25 mouse cellular contexts compared by ENCODE assay signal in the genomic region with DNA sequence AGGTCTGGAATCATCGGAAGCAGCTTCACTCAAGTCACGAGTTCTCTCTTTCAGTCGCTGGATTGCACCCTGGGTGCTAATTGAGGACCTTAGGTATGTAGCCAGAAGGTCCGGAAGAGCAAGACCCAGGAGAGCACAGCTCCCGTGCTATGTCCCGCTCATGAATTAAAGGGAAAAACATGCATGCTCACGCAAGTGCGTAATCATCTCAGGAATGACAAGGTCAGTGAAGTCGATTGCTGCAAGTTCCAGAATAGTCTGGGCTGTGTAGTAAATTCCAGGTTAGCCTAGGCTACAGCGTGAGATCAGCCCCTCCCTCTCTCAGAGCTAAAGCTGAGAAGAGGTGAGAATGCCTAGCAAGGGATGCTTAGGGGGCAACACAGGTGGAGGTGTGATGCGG.
"Had no signal": no experiment of that assay in that cellular context is flagged by ENCODE, and none has a peak within 500 bp of the region (broad histone marks: within the 10 kb centered on the region; RNA-seq: fewer than 3 reads in every experiment).

No protein-coding gene starts in this region.

- H3K4me3 ChIP-seq: gastrocnemius, adult 2 months; heart, embryonic 10.5 days; heart, embryonic 12.5 days; hindbrain, embryonic 10.5 days; hindbrain, embryonic 12.5 days; intestine, embryonic 15.5 days; kidney, embryonic 15.5 days; layer of hippocampus, adult 2 months; left cerebral cortex, adult 2 months; limb, embryonic 10.5 days; limb, embryonic 12.5 days; liver, embryonic 13.5 days; liver, embryonic 15.5 days had no signal

- H3K9ac ChIP-seq: heart, embryonic 12.5 days; hindbrain, embryonic 12.5 days; hindbrain, embryonic 14.5 days; intestine, embryonic 15.5 days; kidney, embryonic 15.5 days; limb, embryonic 12.5 days; liver, embryonic 13.5 days; liver, embryonic 15.5 days; liver, postnatal 0 days had no signal

- H3K36me3 ChIP-seq: heart, embryonic 10.5 days; heart, embryonic 12.5 days; hindbrain, embryonic 10.5 days; hindbrain, embryonic 12.5 days; intestine, embryonic 15.5 days; kidney, embryonic 15.5 days; limb, embryonic 10.5 days; limb, embryonic 12.5 days; liver, embryonic 13.5 days; liver, embryonic 15.5 days had no signal

- DNase-seq: gastrocnemius, adult 2 months; gastrocnemius, postnatal 10 days; gastrocnemius, postnatal 25 days; heart, adult 18-20 months; heart, postnatal 4 days; liver; liver, embryonic 13.5 days; liver, postnatal 0 days had no signal

- ATAC-seq: hindbrain, embryonic 16.5 days; inflammation-experienced regulatory T-cells, adult 6 months; intestine, embryonic 15.5 days; intestine, postnatal 0 days; liver, postnatal 0 days had no signal

- H3K27ac ChIP-seq: gastrocnemius, adult 2 months; heart, embryonic 10.5 days; hindbrain, embryonic 10.5 days; hindbrain, embryonic 12.5 days; hindbrain, embryonic 14.5 days; intestine, embryonic 15.5 days; kidney, embryonic 15.5 days; kidney, postnatal 0 days; layer of hippocampus, adult 2 months; left cerebral cortex, adult 2 months; limb, embryonic 10.5 days; limb, embryonic 12.5 days; liver, embryonic 13.5 days; liver, embryonic 15.5 days had no signal

- H3K27me3 ChIP-seq: intestine, embryonic 15.5 days; liver, embryonic 13.5 days had no signal

- H3K9me3 ChIP-seq: heart, embryonic 10.5 days; heart, embryonic 12.5 days; hindbrain, embryonic 10.5 days; hindbrain, embryonic 12.5 days; intestine, embryonic 15.5 days; kidney, embryonic 15.5 days; limb, embryonic 10.5 days; limb, embryonic 12.5 days; liver, embryonic 13.5 days; liver, embryonic 15.5 days had no signal

- H3K4me2 ChIP-seq: heart, embryonic 12.5 days; hindbrain, embryonic 12.5 days; hindbrain, embryonic 14.5 days; intestine, embryonic 15.5 days; kidney, embryonic 15.5 days; limb, embryonic 12.5 days; liver, embryonic 11.5 days; liver, embryonic 13.5 days; liver, embryonic 15.5 days had no signal
